Comparison of ENCODE assay signal across 8 mouse cellular contexts in genomic region chr1:157039016-157039835, GRCm38 (mm10).
A peak's percentile ranks its signal among the peaks of the same experiment; 100 is the strongest.
DNase-seq lines count a peak whose midpoint lies in the region; ATAC-seq lines count a peak whose summit lies in the region.

No protein-coding gene starts in this region.

- peak; percentile 64 for ATAC-seq in embryonic facial prominence, embryonic 15.5 days (ENCODE audit: insufficient number of reproducible peaks, low FRiP score, low TSS enrichment, low read depth)
- ATAC-seq in limb, embryonic 12.5 days (ENCODE audit: insufficient number of reproducible peaks, insufficient read depth, low FRiP score, low TSS enrichment, low read depth): no peak

- no peaks in the 10 kb centered on the region for H3K27me3 ChIP-seq in embryonic facial prominence, embryonic 15.5 days
- H3K27me3 ChIP-seq in limb, embryonic 12.5 days: no peaks in the 10 kb centered on the region
- H3K27me3 ChIP-seq in midbrain, embryonic 10.5 days (ENCODE audit: low read depth, poor library complexity, severe bottlenecking): no peaks in the 10 kb centered on the region
- H3K27me3 ChIP-seq in splenic B cell, adult 2 months (ENCODE audit: control insufficient read depth, insufficient read depth, low read length, poor library complexity, severe bottlenecking): no peaks in the 10 kb centered on the region

- peak overlapping the region; percentile 7; the same call in 1 of the 2 replicates for H3K4me3 ChIP-seq in embryonic facial prominence, embryonic 15.5 days (replicated peaks)
- H3K4me3 ChIP-seq in limb, embryonic 12.5 days (replicated peaks): no peak overlapping the region
- peak overlapping the region; percentile 23 for H3K4me3 ChIP-seq in midbrain, embryonic 10.5 days

- H3K27ac ChIP-seq in embryonic facial prominence, embryonic 15.5 days (replicated peaks): peak overlapping the region; percentile 70
- peak overlapping the region; percentile 62; the same call in 1 of the 2 replicates for H3K27ac ChIP-seq in limb, embryonic 12.5 days
- peak overlapping the region; percentile 78 for H3K27ac ChIP-seq in midbrain, embryonic 10.5 days (replicated peaks)

- H3K4me2 ChIP-seq in embryonic facial prominence, embryonic 15.5 days (replicated peaks): peak overlapping the region; percentile 44
- peak overlapping the region; percentile 35 for H3K4me2 ChIP-seq in limb, embryonic 12.5 days

- no peaks in the 10 kb centered on the region for H3K9me3 ChIP-seq in embryonic facial prominence, embryonic 15.5 days (replicated peaks)
- H3K9me3 ChIP-seq in limb, embryonic 12.5 days: no peaks in the 10 kb centered on the region
- no peaks in the 10 kb centered on the region for H3K9me3 ChIP-seq in midbrain, embryonic 10.5 days (replicated peaks)

- no peak overlapping the region for H3K9ac ChIP-seq in embryonic facial prominence, embryonic 15.5 days
- H3K9ac ChIP-seq in limb, embryonic 12.5 days (replicated peaks): no peak overlapping the region

- WGBS in embryonic facial prominence, embryonic 15.5 days: 6% methylated on average over 14 of the region's 14 CpGs
- 31% methylated on average over 14 of the region's 14 CpGs for WGBS in limb, embryonic 12.5 days
- WGBS in midbrain, embryonic 10.5 days: 22% methylated on average over 14 of the region's 14 CpGs

- intact Hi-C loops in gastrocnemius, postnatal 14 days (cut with DNase I; ENCODE audit: low total_unique reads): no loop called here

- H3K36me3 ChIP-seq in embryonic facial prominence, embryonic 15.5 days: no peaks in the 10 kb centered on the region
- no peaks in the 10 kb centered on the region for H3K36me3 ChIP-seq in limb, embryonic 12.5 days
- no peaks in the 10 kb centered on the region for H3K36me3 ChIP-seq in midbrain, embryonic 10.5 days
- H3K36me3 ChIP-seq in splenic B cell, adult 2 months (ENCODE audit: control insufficient read depth, insufficient read depth, low read length, poor library complexity, severe bottlenecking): no peaks in the 10 kb centered on the region

- peak; percentile 11 for DNase-seq in gastrocnemius, postnatal 14 days
- DNase-seq in gastrocnemius, postnatal 25 days: no peak
- peak; percentile 66 to 71 for DNase-seq in adrenal gland, postnatal 36 days
- DNase-seq in heart, postnatal 4 days: peak; percentile 65
- DNase-seq in midbrain, embryonic 10.5 days (ENCODE audit: low spot score): peak; percentile 55
- peak; percentile 64 for DNase-seq in splenic B cell, adult 2 months (ENCODE audit: low read depth, low spot score)

- H3K4me1 ChIP-seq in embryonic facial prominence, embryonic 15.5 days: peaks cover 40% of the 10 kb centered on the region
- H3K4me1 ChIP-seq in limb, embryonic 12.5 days (replicated peaks): peaks cover 20% of the 10 kb centered on the region
- peaks cover 55% of the 10 kb centered on the region for H3K4me1 ChIP-seq in midbrain, embryonic 10.5 days
